Mouse (Mus musculus): ENCODE data around the gene Rpl12. TPM values are rescaled to one million over a fixed set of nuclear protein-coding genes. Genes with fewer than 3 reads are reported as not detected.

Gene Rpl12
- total RNA-seq (2021) = 10 to 100 TPM; 66.0 to 72.2 TPM
- long read RNA-seq, experiment 1, transcript Rpl12-203 (7 exons, 1,242 nt) = major isoform, 26 of 26 reads
- long read RNA-seq, experiment 1, partial matches to known transcripts = 0 of 26 reads
- long read RNA-seq, experiment 1, other reads (novel, unspliced or antisense) = 0 of 26 reads
- long read RNA-seq, experiment 2, transcript Rpl12-203 (7 exons, 1,242 nt) = major isoform, 18 of 21 reads
- long read RNA-seq, experiment 2, partial matches to known transcripts = 3 of 21 reads
- long read RNA-seq, experiment 2, other reads (novel, unspliced or antisense) = 0 of 21 reads

DNA sequence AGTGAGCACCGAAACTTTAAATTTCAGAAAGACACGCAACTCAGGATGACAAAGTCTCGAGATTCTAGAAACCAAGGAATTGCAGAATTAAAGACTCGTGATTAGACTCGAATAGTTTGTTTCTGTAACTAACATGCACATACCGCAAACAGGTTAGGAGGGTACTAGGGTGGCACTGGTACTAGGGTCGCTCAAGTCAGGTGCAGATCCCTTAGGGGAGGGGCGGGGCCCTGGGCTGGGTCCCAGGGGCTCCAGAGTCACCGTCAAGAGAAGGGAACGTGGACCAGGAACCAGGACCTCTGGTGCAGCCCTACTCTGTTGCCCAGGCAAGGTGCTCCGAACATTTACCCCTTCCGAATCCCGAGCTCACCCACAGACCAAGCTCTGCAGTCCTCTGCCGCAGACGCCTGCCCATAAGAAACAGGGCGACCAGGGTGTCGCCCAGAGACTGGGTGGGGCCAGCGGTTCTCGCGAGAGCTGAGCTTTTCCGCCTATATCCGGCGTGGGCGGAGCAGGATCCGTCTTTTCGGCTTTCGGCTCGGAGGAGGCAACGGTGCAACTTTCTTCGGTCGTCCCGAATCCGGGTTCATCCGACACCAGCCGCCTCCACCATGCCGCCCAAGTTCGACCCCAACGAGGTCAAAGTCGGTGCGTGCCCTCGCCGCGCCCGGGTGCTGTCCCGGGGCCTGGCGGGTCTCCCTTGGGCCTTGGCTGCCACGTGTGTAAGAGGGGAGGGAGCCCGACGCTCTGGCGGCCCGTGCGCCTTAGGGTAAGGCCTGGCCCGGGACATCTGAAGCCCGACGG, at the start of gene Rpl12, which contains the start of gene Lrsam1:
Rpl12 (plus strand) TSS at position 368 of the 804 bp plus-strand sequence.
Lrsam1 (minus strand) TSS at position 423 of the 804 bp plus-strand sequence.
- peak; percentile 96 to 98 for DNase-seq

DNA sequence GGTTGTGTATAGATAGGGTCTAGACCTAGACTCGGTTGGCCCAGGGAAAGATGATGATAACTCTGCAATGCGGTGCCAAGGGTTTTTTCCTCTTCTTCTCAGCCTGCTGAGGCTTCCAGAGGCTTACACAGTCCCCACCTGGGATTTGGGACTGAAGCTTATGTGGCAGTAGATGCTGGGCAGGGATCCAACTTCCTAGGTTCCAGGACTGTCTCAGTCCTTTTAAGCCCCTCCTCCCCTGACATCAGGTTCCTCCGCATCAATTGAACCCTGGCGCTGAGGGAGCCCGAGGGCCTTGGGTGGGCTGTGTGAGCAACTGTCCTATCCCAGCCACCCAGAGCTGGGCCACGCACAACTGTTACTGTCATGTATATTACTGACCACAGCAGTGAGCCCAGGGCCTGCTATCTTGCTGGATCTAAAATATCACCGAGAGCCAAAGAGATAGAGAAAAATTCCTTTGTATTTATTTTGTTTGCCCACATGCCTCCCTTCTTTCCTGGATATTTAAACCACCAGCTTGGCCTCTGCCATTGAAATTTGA, 49.6 kb upstream of the Rpl12 start:
- DNase-seq = no peak

DNA sequence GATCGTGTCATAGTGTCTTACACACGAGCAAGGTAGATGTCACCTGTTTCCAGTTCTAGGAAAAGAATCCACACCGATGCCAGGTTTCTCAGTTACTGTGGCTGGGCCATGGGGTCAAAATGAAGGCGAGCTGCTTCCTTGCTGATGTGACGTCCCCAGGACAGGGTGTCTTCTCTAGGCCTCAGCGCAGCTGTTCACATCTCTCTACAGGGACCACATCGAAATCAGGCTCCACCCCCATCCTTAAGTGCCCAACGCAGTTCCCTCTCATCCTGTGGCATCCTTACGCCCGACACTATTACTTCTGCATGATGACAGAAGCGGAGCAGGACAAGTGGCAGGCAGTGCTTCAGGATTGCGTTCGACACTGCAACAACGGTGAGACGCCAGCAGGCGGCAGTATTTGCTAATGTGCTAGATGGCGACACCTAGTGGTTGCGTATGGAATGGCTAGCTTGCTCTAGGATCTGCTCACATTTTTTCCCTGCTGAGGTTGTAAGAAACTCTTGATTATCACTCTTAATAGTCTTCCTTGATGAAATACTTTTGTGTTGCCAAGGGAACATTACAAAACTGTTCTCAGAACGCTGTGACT, 49.1 kb upstream of the Rpl12 start:
- DNase-seq = peak; percentile 77 to 91

DNA sequence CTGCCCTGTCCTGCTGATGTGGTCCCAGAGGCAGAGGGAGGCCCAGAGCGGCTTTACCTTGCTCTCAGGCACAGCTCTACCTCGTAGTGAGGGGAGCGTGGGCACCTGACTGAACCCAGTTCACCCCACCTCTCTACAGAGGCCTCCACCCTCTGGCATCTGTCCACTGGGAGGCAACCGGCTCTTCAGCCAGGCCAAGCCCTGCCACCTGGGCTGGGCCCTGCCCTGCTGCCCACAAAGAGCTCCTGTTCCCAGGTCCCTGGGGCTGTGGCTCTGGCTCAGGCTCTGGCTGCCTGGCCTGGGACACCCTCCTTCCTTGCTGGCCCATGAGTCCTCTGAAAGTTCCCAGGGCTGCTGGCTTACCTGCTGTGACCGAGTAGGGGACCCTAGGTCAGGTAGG, 47.0 kb upstream of the Rpl12 start:
- peak in 1 of 2 experiments; percentile 42 for DNase-seq

DNA sequence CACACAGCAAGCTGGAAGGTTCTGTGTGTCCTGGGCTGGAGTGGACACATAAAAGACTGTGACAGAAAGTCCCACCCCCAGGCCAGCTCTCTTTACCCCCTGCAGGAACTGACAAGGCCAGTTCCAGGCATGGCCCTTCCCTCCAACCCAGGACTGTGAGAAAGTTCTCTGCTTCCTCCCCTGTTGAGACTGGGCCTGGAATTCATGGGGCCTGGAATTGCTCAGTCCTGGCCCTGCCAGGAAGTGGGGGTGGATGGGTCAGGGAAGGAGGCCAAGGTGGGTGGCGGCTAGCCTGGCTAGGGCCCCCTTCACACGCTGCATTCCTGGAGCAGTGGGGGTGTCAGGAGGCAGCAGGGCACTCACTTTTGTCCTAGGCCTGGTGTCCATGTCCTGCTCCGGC, 46.5 kb upstream of the Rpl12 start:
- peak; percentile 72 to 87 for DNase-seq

DNA sequence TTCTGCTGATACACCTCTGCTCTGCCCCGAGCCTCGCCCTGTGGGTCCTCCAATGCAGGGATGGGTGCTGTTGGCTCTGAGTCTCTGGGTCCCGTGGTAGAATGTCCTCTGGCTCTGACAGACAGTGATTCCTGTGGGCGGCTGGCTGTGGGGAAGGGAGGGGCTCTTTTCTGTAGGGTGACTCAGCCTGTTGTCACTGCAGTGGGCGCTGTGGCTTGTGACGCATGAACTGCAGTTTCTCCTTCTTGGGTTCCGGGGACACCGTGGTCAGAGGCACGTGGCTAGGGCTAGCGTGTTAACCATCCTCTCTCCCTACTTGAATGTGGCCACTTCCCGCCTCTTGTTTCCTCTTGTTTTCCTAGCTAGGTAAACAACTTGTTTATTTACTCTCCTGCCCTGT, 43.8 kb upstream of the Rpl12 start:
- peak; percentile 56 to 81 for DNase-seq

DNA sequence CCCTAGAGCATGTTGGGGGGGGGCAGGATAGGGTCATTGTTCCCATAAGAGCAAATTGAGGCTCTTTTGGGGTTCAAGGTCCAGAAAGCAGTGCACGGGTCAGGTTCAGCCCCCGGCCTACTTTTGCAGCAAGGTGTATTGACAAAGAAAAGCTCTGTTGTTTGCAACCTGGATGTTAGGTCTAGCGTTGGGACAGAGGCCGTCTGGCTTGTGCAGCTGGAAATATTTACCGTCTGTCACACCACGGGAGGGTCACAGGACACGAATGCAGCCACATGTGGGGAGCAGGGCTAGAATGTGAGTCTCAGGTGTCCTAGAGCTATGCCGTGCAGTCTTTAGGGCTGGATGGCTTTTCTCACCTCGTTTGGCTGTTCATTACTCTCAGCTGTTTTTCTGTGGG, 43.0 kb upstream of the Rpl12 start:
- no peak for DNase-seq

DNA sequence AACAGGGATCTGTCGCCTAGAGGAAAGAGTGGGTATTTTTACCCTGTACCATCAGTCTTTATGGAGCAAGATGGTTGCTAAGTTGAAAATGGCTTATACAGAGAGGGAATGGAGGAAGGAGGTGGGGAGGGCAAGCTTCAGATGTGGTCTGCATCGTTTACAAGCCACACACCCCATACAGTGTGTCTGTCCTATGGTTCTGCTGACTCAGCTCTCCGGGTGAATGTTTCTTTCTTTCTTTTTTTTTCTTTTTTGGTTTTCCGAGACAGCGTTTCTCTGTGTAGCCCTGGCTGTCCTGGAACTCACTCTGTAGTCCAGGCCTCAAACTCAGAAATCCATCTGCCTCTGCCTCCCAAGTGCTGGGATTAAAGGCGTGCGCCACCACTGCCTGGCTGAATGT, 40.1 kb upstream of the Rpl12 start:
- DNase-seq = no peak

DNA sequence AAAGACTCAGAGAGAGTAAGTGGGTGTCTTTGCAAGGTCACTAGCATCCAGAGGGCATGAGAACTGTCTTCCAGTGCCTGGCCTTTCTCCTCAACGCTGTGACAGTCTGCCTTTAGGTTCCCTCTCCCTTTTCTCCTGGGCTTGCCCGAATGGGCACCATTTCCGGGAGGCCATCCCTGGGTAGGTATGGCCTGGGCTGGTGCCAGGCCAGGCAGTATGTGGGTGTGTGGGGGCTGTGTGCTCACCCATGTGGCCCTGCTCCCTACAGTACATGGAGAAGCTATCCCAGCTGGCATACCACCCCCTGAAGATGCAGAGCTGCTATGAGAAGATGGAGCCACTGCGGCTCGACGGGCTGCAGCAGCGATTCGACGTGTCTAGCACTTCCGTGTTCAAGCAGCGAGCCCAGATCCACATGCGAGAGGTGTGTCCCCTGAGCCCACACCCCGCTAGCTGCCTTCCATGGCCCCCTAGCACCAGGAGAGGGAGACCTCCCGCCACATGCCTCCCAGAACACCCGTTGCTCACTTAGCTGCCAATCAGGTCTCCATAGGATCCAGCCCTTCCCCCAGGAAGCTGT, 39.5 kb upstream of the Rpl12 start:
- no peak for DNase-seq

DNA sequence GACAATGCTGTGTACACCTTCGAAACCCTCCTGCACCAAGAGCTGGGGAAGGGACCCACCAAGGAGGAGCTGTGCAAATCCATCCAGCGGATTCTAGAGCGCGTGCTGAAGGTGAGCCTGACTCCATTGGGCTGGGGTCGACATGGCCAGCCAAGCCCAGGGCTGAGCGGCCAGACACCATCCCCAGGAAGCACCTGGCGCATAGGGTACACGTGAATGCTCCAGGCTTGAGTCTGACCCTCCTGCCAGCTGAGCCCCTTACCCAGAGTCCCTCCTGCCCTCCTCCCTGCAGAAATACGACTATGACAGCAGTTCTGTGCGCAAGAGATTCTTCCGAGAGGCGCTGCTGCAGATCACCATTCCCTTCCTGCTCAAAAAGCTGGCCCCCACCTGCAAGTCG, 38.8 kb upstream of the Rpl12 start:
- DNase-seq = no peak

DNA sequence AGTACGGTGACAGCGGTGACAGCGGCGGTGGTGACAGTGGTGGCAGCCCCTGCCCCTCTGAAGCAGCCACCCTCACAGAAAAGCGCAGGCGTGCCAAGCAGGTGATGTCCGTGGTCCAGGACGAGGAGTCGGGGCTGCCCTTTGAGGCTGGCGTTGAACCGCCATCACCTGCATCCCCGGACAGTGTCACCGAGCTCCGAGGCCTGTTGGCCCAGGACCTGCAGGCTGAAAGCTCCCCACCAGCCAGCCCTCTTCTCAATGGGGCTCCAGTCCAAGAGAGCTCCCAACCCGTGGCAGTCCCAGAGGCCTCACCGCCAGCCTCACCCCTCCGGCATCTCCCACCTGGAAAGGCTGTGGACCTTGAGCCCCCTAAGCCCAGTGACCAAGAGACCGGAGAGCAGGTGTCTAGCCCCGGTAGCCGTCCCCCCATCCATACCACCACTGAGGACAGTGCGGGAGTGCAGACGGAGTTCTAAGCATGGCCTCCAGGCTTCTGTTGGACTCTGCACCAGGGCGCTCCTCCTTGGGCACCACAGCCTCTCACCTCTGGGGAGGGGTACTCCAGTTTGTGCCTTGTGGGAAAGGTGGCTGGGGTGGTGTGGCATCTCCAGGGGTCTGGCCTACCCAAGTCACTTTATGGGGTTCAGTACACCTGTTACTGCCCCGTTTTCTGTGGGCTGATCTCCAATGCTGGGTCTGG, 37.7 kb upstream of the Rpl12 start:
- no peak for DNase-seq

DNA sequence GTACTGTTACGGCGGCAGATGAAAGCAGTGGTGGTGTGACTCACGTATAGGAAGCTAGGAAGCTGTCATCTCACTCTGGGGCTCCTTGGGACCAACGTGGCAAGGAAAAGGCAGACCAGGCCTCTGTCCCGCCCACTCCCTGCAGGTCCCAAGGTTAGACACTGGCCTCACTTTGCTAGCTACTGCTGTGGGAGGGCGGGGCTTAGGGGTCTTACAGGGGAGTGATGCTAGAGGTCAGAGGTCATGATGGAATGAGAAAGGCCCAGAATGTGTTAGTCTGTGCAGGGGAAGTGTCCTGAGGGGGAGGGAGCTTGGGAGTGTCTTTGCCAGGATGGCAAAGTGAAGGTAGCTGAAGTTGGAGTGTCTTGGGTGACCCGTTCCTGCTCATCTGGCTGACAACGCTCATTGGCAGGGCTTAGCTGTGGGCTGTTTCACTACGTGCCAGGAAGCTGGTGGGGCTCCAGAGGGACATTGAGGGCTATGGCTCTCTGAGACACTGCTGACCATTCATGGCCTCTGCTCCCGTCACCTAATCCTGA, 37.0 kb upstream of the Rpl12 start:
- DNase-seq = no peak

DNA sequence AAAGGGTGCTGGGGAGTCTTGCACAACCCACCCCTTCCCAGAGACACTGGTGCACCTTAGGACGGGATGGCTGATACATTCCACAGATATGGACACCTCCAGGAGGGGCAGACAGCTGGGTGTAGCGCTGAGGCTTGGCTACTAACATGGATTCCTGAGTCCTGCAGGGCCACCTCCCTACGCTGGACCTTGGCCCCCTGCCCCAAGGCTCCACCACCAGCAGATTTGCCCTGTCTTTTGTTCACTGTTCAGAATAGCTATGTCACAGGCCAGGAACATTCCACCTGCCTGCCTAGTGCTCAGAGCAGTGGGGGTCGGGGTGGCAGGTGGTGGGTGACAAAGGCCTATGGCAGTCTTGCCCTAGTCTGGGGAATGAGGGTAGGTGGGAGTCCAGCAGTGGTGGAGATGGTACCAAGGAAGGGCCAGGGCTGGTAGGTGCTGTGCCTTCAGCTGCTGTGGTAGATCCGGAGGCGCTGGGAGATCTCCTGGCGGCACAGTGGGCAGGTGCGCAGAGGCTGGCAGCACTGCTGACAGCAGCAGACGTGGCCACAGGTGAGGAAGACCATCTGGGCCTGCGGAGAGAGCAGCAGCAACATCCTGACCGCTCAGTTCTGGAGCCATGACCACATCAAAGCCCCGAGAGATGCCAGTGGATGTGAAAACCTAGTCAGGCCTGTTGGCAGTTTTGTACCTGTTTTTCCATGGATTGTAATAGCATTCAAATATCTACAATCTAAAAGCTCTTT, 34.9 kb upstream of the Rpl12 start:
- no peak for DNase-seq

DNA sequence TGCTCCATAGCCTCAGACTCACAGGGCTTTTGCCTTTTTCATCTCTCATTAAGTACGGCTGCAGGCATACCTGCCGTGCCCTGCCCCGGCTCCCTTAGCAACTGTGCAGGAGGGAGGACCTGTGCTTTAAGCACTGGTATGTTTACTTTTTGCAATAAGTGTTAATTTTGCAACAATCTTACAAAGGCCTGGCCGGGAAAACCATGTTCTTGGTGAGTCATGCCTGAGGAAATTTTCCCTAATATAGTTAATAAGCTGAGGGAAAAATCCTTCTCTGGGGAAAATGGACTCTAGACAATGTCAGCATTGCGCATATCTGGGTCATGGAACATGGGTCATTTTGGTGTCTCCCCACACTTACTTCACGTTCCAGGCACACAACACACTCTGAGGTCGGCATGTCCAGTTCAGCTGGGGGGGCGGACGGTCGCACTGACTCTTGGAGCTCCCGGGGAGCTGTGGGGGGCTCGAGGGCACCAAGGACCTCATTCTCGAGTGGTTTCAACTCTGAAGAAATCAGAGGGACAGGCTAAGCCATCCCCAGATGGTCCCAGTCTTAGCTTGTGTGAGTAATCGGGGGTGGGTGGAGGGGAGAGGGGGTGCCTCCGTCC, 33.6 kb upstream of the Rpl12 start:
- peak in 1 of 2 experiments; percentile 44 for DNase-seq

DNA sequence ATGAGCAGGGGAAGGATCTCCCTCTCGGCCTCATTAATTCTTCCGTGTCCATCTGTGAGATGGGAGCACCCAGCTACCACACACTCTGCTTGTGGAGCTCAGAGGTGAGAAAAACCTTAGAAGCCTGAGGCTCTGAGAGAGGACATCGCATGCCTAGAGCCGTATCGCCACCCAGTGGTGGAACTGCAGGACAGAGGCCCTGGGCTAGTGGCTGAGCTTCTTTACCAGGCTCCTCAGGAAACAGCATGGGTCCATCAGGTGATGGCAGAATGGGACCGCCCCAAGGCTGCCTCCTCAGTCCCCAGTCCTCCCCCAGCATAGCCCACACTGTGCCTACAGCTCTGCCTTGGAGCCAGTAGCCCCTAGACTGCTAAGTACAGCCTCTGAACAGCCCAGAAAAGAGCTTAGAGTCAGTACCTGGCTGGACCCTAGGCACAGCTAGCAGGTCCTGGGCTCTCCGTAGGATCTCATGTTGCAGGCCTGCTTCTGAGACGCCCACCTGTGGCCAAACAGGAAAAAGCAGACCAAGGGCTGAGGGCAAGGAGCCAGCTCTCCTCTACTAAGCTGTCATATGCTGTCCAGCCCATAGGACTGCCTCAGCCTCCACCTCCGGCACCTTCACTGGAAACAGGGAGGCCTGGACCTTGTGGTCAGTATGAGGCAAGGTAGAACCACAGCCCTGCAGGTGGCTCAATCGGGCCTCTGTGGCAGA, 33.0 kb upstream of the Rpl12 start:
- peak; percentile 76 to 83 for DNase-seq

DNA sequence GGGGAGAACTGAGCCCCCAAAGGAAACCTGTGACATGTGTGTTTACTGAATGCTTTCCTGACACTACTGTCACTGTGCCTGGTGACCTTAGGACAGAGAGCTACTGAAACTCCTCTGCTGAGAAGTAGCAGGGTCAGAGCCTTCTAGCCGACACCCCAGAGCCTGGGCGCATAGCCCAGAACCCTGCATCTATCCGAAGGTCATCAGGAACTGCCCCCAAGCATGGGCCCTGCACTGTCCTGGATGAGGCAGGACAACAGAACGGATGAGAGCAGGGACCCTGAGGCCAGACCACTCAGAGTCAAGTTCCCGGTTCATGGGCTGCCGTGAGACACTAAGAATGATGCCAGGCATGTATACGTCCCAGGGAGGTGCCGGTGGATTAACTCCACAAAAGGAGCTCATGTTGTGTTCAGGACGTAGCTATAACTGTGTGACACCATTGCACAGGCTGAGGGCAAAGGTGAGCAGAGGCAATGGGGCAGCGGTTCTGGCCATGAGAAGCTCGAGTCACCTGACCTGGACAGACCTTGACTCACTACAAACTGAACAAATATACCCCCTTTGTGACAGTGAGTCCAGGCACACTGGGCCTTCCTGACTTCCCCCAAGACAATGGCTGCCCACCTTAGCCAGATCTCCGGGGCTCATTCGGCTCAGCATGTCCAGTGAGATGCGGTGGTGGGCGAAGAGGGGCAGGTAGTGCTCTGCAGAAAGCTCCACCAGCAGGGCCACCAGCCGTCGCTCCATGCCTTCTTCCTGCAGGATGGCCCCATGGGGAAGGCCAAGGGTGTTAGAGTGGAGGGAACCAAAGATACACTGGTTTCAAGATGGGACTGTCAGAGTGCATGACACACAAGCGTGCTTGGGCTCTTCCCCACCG, 32.2 kb upstream of the Rpl12 start:
- no peak for DNase-seq

DNA sequence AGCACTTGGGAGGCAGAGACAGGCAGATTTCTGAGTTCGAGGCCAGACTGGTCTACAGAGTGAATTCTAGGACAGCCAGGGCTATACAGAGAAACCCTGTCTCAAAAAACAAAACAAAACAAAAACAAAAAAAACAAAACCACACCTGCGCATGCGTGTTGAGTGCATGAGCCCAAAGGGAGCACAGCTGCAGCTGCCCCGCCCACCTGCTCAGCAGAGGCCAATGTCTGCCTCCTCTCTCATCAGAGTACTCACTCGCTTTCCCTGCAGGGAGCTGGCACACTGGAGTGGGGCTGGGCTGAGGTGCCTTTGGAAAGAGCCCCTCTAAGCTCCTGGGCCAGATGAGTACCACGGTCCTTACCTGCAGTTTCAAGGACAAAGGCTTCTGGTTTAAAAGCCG, 29.6 kb upstream of the Rpl12 start:
- no peak for DNase-seq

DNA sequence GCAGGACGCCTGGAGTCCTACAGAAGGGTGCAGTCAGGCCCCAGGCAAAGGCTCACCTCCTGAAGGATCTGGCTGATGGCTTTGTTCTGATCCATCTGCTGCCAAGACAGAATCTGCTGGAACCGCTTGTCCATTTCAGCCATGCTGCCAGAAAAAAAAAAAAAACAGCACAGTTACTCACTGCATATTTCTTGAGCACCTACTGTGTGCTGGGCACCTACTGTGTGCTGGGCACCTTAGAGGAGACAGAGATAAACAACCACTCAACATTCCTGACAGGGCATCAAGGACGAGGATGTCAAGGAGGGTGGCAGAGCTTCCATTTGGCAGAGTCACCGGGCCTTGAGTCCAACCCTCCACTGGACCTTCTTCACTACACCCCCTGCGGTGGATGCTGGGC, 22.6 kb upstream of the Rpl12 start:
- DNase-seq = no peak

DNA sequence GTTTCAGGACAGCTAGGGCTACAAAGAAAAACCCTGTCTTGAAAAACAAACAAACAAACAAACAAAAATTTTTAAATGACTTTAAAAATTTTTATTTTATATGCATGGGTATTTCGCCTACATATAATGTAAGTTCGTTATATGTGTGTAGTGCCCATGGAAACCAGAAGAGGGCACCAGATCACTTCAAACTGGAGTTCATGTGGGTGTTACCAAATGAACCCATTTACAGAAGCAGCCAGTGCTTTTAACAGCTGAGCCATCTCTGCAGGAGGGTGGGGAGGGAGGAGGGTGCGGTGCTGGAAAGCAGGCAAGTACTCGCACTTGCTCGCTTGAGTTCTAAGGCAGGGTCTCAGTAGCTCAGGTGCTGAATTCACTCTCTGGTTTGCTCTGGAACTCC, 21.9 kb upstream of the Rpl12 start:
- peak in 1 of 2 experiments; percentile 56 for DNase-seq

All from heart, adult 18-20 months (tissue).